Mouse (Mus musculus): ENCODE data around the gene 1190002N15Rik.

The 1190002N15Rik gene

GRCm38 (mm10) chr9:94529146-94529746, 8.6 kb downstream of the 1190002N15Rik start:
- DNase-seq (ENCODE audit: low read depth): no peak

- no peak for DNase-seq (ENCODE audit: low read depth)
Measured at GRCm38 (mm10) chr9:94526473-94526872, 11.4 kb downstream of the 1190002N15Rik start.

DNA sequence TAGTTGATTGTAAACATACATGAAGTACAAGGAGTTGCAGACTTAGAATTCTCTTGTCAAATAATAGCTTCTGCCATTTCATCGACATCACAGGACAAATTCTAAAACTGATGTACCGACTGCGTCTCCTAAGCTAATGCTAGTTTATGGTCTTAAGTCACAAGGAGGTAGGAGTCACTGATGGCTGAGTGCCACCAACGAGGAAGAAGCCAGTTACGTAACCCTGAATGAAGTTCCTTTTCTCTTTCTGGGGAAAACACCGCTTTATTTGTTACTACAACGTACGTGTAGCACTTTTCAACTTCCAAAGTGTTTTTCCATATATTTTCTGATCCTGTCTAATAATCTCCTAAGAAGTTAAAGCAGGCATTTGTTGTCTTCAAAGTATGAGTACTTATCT, 25.6 kb downstream of the 1190002N15Rik start:
- no peak for DNase-seq (ENCODE audit: low read depth)

- no peak for DNase-seq (ENCODE audit: low read depth)
Measured at GRCm38 (mm10) chr9:94511139-94511538, 26.7 kb downstream of the 1190002N15Rik start.

- no peak for DNase-seq (ENCODE audit: low read depth)
Measured at GRCm38 (mm10) chr9:94506980-94507379, 30.9 kb downstream of the 1190002N15Rik start.

GRCm38 (mm10) chr9:94491467-94491866, 46.4 kb downstream of the 1190002N15Rik start:
- DNase-seq (ENCODE audit: low read depth): no peak

GRCm38 (mm10) chr9:94487976-94488375, 49.9 kb downstream of the 1190002N15Rik start:
- no peak for DNase-seq (ENCODE audit: low read depth)

GRCm38 (mm10) chr9:94483291-94483879, 54.5 kb downstream of the 1190002N15Rik start:
- no peak for DNase-seq (ENCODE audit: low read depth)

DNA sequence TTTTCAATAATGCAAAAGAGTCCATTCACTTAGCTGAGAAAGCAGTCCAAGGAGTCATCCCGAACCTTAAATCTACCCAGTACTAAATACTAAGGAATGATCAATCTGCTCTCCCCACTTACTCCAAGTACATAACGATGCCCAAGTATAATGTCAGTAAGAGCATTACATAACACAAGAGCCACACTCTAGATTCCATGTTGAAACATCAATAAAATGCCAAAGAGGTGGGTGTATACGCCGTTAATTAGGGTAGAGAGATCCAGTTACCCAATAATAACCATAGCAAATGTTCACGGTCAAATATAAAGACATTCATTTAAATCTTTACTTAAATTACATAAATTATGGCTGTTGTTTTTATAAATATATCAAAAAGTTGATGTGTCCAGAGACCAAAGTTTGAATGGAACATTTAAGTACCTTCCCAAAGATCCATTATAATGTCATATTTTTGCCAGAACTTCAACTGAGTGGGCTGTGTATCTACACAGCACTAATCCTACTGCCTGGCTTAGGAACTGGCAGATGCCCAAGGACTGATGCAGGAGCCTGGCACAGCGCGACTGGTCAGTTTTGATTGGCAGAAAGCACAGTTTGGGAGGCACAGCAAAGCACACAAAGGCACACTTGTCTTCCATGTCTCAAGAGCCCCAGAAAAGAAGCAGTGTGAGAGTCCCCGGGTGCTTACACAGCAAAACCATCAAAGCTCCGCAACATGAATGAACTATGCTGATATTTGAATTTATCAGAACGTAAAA, 55.5 kb downstream of the 1190002N15Rik start:
- no peak for DNase-seq (ENCODE audit: low read depth)

DNA sequence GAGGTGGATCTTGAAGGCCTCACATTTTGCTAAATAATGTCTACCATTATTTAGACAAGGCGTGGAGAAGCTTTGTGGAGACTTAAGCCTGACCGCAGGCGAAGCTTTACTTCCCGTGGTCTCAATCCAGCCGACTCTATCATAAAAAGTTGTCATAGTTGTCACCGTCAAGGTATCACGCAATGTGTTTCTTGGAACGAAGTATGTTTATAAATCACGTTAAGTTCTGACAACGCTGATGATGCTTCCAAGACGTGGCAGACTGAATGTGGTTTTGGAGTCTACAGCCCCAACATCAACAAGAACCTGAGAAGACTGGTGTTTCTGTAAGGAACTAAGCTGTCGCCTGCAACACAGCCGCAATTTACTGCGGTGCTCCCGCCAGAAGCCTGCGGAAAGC, 56.8 kb downstream of the 1190002N15Rik start:
- DNase-seq (ENCODE audit: low read depth): no peak

DNA sequence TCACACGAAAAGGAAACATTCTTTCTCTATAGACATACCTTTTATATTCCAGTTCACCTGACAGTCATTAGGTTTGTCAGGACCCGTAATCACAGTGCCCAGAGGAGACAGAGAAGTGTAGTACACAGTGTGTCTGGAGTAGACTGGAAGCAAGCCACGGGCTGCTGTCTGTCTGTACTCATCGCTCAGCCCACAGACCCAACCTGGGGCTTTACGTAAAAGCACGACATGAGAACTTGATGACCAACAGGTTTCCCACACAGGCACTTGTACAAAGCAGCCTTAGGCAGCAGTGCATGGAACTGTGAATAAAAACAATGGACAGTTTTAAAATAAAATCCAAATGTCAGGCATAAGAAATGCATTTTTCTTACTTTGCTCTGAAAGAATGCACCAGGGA, 58.5 kb downstream of the 1190002N15Rik start:
- DNase-seq (ENCODE audit: low read depth): no peak

DNA sequence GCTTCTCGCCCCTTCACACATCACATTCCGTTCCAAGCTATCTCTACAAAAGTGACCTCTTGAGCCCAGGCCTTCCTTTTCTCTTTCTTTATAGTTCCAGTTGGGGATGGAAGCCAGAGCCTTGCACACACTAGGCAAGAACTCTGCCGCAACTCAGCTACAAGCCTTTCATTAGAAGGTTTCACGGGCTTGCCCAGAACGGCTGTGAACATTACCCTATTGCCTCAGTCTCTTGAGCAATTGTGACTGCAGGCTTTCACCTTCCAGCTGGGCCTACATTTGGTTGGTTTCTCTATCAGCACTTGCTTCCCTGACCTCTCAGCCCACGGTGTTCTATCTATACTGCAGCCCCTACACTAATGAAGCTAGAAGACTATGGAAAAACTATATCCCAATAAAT, 58.9 kb downstream of the 1190002N15Rik start:
- DNase-seq (ENCODE audit: low read depth): no peak

DNA sequence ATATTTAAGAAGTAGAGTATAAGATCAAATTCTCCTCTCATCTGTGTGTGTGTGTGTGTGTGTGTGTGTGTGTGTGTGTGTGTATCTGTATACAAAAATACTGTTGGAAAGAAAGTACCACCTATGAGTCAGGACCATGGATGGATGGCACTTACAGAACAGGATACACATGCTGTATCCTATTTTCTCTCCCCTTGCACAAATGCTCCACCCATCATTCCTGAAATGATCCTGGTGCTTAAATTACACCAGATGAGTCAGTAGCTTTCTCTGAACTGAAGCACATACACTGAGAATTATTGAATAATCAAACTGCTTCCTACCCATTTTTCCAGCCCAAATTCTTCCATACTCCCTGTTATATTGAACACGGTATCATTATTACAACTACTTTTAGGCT, 61.9 kb downstream of the 1190002N15Rik start:
- no peak for DNase-seq (ENCODE audit: low read depth)

GRCm38 (mm10) chr9:94473898-94474297, 64.0 kb downstream of the 1190002N15Rik start:
- no peak for DNase-seq (ENCODE audit: low read depth)

GRCm38 (mm10) chr9:94472963-94473582, 64.8 kb downstream of the 1190002N15Rik start:
- no peak for DNase-seq (ENCODE audit: low read depth)

DNA sequence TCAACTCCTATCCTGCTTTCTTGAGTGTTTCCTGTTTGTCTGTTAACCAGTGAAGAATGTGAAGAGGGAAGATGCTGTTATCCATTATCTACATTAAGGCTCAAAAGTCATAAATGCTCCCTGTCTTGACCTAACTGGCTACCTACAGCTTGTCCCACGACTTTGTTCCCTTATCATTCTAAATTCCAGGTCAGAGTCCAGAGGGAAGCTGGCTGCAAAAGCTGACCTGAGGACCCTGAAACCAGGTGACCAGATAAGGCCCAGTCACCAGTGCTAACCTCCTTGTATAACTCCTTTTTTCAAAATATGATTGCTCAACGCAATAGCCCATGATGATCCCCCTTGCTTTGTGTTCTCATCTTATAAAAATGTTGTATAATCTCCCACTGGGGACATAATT, 66.4 kb downstream of the 1190002N15Rik start:
- no peak for DNase-seq (ENCODE audit: low read depth)

All from c-Kit-positive CD71-positive TER-119-negative erythroid progenitor cells, embryonic 14.5 days (primary cell).